Mouse (Mus musculus) kidney, postnatal 10 days (tissue): ENCODE results near the gene Ankrd24.

Experiments used
- DNase-seq: peaks from one replicate; pipeline ENCODE4 v3.0.0; 2021; ENCODE audit warnings: mixed read lengths

Gene Ankrd24

DNA sequence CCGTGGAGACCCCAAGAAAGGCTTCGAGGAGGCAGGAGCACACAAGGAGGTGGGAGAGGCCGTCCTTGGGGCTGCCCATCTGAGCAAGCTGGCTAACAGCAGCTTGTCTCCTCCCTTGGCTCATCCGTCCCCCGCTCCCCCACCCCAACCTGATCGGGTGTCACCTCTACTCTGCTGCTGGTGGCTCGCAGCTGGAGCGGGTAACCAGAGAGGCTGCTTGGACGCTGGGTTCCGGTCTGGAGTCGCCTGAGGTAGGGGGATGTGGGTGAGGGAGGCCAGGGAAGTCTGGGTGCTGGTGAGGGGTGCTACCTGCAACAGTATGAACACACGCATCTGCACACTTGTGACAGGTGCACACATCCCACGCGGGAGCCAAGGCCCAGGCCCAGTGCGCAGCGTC lies at the start of gene Ankrd24:
Gene Ankrd24, plus strand, starts transcription at position 151 of the 400 bp plus-strand sequence.
- no peak for DNase-seq

DNA sequence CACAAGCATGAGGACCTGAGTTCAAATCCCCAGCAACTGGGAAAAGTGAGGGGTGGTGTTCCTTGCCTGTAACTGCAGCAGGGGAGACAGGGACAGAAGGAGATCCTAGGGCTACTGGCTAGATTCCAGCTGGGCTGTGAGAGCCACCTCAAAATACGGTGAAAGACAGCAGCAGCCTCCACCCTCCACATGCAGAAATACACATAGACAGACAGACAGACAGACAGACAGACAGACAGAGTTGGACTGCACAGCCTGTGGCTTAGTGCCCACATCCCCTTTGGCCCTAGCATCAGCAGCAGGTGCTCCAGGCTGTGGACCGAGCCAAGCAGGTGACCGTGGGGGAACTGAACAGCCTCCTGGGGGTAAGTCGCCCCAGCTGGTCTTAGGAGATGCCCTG lies 48.4 kb upstream of the Ankrd24 start:
- no peak for DNase-seq

DNA sequence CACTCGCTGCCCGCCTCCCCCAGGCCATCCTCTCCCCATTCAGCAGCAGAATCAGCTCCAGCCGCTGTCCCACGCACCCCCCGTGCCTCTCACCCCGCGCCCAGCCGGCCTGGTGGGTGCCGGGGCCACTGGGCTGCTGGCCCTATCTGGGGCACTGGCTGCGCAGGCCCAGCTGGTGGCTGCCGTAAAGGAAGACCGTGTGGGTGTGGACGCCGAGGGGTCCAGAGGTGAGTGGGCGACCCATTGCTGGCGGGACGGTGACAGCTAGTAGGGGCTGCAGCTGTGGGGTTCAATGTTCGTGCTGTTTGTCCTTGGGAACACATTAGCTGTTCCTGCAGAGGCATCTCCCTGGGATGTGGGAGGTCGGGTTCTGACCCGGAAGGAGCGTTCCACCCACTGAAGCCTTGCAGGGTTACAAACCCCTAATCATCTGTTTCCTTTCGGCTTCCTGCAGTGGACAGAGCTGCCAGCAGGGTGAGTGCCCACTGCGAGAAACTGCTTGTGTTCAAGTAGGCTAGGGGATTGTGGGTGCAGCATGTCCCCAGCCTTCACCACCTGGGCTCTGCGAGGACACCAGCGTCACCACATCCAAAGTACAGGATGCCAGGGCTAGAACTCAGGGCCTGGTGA lies 47.8 kb upstream of the Ankrd24 start:
- DNase-seq, result peak; percentile 55

DNA sequence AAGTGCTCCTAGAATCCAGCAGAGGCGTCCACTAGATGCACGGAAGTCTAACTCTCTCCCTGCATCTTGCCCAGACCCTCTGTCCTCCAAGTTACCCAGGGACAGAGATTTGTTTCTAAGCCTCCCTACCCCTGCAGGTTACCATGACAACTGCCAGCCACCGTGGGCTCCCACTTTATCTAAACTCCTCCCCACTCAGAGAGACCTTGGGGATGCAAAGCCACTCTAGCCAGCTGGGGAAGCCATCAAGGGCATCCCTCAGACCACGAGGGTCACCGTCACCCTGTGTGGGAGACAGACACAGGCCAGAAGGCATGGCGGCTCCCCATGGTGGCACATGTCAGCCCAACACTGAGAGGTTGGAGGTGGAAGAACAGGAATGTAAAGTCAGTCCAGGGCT lies 45.0 kb upstream of the Ankrd24 start:
- no peak for DNase-seq

DNA sequence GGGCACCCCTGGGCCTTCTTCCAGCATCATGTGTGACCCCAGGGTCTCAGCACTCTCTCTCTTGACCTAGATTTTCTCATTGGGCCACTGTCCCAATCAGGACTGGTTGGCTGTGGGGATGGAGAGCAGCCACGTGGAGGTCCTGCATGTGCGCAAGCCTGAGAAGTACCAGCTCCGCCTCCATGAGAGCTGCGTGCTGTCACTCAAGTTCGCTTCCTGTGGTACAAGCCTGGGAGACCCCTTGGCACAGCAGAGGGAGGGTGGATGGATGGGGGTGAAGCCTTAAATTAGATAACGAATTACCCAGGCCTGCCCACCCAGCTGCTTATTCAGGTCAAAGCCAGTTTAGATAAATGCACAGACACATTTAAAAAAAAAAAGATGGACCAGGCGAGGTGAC lies 39.6 kb upstream of the Ankrd24 start:
- DNase-seq, result no peak

DNA sequence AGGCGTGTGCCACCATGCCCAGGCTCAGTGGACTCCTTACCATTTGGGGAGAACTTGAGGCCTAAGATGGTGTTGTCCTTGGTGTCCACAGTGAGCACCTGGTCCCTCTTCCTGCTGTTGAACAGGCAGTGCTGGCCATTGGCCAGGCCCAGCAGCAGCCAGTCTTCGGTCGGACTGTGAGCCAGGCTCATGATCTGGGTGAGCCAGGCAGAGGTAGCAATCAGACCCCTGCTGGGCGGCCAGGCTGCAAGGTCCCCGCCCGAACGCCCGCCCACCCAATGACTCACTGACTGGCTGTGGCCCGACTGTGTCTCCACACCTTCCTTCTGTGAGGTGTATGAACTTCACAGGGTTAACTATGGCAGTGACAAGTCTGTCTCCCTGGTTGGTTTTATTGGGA lies 36.5 kb upstream of the Ankrd24 start:
- DNase-seq, result no peak

DNA sequence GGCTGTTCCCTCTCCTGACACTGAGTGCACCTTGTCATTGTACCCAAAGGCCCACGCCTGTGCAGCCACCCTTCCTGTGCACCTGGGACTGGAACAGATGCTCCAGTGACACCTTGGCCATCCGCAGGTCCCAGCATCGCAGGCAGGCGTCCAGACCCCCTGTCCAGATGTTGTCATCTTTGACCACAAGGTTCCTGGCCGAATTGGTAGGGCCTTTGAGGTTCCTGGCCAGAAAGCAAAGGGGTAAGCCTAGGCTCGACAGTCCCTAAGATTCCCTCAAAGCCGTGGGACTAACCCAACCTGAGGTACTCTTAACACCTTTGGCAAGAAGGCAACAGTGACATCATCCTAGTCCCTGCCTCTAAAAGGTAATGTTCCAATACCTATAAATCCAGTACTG lies 35.7 kb upstream of the Ankrd24 start:
- no peak for DNase-seq

DNA sequence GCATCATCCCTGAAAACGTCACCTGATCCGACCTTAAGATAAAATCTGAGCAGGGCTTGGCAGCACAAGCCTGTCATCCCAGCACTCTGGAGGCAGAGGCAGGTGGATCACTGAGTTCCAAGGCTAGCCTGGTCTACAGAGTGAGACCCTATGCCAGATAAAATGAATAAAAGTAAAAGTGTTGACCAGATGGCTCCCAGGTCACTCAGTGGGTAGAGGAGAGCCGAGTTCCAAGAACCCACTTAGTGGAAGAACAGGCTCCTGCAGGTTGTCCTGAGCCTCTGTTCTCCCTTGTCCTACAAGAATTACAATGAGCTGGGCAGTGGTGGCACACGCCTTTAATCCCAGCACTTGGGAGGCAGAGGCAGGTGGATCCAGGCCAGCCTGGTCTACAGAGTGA lies 35.1 kb upstream of the Ankrd24 start:
- no peak for DNase-seq

DNA sequence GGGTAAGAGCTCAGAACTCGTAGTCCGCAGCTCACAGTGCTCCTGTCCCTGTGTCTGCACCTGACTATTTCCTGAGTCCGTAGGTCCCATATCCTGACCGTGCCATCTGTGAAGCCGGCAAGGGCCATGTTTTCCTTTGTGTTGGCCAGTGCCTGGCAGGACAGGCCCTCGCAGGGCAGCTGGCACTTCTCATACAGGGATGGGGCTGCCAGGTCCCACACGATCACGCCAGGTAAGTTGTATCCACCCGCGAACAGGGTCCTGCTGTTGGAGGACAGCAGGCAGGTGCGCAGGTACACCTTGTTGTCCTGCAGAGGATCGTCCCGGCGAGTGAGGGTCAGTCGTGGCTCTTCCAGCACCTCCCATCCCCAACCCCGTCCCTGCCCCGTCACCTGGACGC lies 34.4 kb upstream of the Ankrd24 start:
- DNase-seq, result no peak

DNA sequence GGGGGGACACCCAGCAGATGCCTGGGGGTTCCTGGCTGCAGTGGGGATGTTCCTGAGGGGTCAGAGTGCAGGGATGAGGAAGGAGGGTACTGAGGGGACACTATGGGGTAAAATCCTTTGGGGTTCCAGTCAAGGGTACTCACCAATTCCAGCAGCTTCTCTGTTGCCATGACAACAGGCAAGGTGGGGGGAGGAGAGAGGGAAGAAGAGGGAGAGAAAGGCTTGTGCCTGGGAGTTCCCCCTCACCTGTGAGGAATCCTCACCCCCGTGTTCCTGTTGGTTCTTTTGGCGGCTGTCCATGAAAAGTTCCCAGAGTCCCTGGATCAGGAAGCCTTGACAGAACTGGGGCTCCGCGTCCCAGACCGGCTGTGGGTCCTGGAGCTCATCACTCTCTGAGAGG lies 32.7 kb upstream of the Ankrd24 start:
- DNase-seq, result no peak

DNA sequence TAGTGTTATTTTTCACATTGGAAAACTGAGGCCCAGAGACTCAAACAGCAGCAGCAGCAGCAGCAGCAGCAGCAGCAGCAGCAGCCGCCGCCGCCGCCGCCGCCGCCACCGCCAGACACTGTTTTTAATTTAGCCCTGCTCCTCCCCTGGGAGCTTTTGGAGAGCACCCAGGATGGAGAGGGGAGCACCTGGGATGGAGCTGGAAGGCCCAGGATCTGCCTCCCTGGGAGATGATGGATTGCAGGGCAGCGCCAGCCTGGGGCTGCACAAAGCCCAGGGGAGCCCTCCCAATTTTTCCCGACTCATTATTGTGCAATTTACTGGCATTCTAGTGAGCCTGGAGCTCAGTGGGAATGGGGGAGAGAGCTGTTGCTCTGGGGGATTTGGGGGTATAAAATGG lies 31.7 kb upstream of the Ankrd24 start:
- no peak for DNase-seq

DNA sequence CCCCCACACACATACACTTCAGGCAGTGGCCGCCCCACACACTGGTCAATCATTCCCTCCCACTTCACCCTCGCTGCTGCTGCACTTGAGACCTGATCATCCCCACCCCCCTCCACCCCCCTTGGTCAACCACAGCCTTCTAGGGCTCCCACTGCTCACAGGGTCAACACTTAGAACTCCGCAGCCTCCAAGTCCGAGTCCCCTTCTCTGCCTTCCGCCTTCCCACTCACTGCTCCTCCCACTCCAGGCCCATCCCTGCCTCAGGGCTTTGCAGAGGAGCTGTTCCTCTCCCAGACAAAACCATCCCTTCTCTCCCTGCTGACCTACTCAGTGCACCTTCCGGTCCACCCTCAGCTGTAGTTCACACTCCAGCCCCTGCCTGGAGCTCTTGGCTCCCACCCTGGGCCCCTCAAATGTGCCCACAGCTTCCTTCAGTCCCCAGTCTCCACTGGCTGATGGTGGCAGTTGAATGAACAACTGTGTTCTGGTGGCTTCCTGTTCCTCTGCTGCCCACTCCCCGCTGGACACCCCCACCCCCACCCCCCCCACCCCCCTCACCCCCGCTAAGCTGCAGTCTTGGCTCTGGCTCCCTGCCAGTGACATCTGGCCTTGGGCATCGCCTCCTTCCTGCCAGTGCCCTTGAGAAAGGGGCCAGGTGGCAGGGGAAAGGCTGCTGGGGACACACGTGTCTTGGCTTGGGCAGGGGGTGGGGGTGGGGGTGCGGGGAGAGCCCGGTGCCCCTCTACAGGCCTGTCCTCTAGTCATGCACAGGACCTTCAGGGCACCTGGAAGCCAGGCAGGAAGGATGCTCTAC lies 31.0 kb upstream of the Ankrd24 start:
- DNase-seq, result peak; percentile 53

DNA sequence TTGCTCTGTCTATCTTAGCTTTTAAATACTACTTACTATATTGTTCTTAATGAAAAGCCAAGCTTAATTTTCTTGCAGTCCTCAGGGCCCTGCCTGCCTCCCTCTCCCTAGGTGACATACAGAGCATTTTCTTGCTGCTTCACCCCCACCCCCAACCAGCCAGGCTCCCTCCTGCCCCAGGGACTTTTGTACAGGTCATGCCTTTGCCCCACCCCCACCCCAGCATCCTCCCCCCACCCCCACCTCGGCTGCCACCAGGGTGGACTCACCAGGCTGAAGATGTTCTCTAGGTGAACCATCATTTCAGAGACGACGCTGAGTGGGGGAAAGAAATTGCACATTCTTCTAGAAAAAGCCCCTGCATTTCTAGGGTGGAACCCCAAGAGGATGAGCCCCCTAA lies 30.0 kb upstream of the Ankrd24 start:
- no peak for DNase-seq

DNA sequence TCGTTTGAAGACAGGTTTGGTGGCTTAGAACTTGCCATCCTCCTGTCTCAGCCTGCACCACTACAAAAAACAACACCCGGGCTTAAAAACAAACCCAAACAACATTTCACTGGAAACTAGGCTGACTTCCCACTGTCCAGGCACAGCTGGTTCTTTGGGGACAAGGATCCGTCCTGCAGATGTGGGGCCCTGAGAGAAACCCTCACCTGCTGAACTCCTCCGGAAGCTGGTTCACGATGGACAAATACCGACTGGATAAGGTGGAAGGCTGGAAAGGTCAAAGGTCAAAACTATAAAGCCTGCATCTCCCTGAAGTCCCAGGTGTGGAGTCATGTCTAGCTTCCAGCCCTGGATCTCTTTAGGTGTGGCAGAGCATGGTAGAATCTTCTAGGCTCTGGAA lies 29.5 kb upstream of the Ankrd24 start:
- DNase-seq, result no peak

DNA sequence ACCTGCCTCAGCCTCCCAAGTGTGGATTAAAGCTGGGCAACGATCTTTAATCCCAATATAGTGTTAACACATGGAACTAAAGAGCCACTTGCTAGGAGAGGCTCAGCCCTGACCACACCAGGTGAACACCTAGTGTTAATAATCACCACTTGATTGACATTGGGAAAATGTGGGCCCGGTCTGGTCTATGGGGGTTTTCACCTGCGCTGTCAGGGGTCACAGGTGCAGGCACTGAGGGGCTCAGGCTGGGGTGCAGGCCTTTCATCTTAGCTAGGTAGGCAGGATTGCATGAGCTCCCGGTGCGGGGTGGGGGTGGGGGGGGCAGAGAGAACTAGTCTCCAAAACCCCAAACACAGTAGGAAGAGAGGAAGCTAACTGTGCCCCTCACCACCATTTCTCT lies 28.7 kb upstream of the Ankrd24 start:
- no peak for DNase-seq

DNA sequence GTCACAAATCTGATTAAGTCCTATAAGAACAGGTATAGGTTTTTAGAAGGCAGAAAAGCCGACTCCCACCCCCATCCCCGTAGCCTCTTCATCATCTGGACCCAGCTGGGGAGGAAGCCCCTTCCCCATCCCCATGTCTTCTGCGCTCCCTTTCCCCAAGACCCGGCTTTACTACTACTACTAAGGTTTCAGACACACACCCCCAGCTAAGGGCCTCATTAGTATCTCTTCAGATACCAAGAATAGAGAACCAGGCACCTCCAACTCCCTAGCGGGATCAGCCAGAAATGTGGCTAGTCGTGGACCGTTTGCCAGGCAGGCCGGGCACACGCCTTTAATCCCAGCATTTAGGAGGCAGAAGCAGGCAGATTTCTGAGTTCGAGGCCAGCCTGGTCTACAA lies 28.2 kb upstream of the Ankrd24 start:
- no peak for DNase-seq

DNA sequence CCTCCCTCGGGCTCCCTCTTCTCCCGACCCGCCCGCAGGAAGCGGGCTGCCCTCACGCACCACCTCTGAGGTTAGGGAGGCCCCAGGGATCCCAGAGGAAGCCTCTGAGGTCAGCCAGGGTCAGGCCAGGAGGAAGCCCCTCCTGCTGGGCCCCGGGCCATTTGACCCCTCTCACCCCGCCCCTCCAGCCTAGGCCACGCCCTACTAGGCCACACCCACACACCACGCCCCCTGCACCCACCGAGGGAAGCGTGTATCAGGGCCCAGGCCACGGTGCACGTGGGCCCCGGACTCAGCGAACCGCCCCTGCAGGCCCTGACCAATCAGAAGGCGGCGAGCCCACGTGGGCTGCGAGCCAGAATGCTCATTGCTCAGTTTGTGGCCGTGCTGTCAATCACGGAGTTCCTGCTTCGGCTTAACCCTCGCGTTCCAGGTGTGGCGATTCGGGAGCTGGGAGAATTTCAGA lies 27.6 kb upstream of the Ankrd24 start, which contains the start of gene Tle6:
Gene Tle6, minus strand, starts transcription at position 336 of the 466 bp plus-strand sequence.
- DNase-seq, result peak; percentile 97

DNA sequence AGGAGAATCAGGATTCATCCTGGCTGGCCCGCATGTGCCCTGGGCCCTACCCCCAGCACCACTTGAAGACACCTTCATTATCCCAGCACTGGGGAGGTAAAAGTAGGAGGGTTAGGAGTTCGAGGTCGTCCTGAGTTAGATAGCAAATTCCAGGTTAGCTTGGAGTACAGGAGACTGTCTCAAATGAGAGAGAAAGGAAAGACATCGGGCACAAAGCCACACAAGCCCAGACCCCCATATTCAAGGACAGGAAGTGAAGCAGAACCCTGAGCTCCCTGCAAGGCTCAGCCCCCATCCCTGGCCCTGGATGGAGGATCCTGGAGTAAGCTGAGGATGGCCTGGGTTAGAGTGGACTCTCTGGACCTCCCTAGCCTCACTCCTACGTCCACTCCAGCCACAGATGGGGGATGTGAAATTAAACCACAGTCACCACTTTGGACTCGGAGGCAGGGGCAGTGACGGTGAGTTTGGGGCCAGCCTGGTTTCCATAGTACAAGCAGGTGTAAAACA lies 26.9 kb upstream of the Ankrd24 start:
- no peak for DNase-seq

DNA sequence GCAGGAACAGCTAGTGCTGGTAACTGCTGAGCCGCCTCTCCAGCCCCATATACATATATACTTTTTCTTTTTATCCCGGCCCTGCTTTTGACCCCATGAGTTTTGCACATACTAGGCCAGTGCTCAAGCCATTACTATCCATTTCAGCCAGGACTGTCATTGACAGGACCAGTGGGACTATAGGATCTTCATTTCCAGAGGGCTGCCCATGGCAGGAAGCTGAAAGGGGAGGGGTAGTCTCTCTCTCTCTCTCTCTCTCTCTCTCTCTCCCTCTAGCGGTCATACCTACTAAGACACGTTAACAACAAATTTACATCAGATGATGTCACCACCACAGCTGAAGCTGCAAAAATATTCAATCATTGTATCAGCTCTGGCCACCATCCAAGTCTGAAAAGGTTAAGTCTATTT lies 25.6 kb upstream of the Ankrd24 start:
- DNase-seq, result no peak

DNA sequence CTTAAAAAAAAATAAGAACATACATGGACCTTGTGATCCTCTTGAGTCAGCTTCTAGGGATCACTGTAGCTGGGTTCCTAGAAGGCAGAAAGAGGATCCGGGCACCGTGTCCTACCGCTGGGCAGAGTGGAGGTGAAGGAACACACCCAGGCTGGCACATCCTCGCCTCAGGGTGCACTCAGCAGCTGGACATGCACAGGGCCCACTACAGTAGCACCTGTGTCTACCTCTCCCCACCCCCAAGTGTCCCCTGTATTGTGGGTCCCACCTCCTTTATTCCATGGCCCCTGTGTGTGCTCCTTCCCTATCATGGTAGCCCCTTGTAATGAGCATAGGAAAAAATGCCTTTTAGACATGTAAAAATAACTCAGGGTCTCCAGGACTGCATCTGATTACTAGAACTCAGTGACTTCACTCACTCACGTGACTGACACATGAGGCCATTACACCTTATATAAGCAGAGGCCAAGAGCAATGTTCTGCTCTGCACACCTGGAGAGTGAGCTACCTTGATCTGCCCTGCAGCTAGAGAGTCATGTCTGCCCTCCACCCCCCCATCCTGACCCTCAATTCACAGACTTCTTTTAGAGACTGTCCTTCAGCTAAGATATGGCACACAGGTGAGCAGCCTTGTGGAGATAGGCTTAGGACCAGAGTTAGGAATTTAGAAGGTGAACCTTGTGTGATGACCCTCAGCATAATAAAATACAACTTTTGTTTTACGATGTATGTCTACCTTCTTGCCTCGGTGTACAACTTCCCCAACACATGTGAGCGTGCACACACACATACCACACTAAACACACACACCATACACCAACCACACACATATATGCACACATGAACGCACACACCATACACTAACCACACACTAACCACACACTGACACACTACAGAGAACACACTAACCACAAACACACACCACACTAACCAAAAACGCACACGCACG lies 24.0 kb upstream of the Ankrd24 start:
- DNase-seq, result no peak

DNA sequence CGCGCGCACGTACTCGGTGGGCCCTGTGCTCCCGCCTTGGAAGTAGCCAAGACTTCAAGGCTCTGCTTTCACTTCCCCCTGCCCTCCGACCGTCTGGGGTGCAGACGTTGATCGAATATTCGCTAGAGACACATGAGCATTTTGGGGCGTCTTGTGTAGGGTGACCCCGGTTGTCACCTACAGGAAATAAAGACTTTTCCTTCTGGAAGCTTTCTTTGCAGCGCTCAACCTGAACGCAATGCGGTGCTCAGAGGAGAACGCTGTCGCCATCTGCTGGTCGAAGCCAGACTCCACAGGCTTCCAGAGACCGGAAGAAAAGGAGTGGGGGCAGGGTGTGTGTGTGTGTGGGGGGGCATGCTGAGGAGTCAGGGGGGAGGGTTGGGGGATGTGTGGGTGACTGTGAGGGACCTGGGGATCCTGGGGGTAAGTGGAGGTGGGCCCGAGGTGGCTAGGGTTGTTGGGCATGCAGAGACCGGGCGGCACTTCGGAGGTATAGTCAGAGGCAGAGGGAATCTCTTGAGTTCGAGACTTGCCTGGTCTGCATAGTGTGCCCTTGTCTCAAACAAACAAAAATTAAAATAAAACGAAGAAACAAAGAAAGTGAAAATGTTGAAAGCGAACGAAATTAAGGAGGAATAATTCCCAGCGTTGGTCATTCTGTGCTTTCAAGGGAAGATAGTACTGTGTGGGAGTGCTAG lies 23.2 kb upstream of the Ankrd24 start:
- DNase-seq, result peak; percentile 94

DNA sequence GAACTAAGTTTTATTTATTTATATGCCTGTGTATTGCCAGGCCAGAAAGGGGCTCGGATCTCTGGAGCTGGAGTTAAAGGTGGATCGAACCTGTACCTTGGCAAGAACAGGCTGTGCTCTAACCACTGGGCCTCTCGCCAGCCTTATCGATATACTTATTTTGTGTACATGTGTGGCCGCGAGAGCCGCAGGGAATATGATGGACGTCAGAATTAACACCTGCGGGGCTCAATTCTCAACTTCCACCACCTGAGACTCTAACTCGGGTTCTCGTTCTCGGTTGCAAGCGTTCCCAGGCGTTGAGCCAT lies 22.7 kb upstream of the Ankrd24 start:
- DNase-seq, result no peak
